Mouse (Mus musculus) thymus, postnatal 36 days (tissue): ENCODE results near the gene Ifrd2.

Experiments
- DNase-seq, 2 experiments: peaks; one replicate each; pipeline ENCODE4 v3.0.0; 2022; ENCODE audit warnings: mixed read lengths in 2 of 2

Ifrd2 gene

DNA sequence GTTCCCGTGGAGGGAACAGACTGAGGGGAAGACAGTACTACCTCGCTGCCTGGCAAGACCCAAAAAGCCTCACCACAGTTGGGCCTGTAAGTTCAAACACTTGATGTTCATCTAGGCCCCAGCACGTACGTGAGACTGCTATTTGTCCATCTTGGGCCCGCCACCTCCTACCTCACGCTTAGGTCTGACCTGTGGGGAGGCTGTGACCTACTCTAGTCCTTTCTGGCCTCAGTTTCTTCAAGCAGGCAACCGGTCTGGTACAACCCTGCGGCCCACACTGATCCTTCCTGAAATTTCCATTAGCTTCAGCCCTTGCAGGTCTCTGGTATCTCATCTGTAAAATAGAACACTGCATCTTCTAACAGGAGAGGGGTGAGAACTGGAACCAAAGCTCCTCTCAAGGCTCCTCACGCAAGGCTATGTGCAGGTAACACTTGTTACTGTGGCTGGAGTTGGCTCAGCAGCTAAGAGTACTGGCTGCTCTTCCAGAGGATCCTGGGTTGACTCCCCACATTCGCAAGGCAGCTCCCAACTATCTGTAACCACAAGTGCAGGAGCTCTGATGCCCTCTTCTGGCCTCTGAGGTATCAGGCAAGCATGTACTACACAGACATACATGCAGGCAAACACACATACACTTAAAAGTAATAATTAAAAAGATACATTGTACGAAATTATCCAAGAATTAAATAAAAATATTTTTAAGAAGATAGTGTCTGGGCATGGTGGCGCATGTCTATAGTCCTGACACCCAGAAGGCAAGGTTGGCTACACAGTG lies 38.1 kb downstream of the Ifrd2 start:
- peak; percentile 37 to 50 for DNase-seq

DNA sequence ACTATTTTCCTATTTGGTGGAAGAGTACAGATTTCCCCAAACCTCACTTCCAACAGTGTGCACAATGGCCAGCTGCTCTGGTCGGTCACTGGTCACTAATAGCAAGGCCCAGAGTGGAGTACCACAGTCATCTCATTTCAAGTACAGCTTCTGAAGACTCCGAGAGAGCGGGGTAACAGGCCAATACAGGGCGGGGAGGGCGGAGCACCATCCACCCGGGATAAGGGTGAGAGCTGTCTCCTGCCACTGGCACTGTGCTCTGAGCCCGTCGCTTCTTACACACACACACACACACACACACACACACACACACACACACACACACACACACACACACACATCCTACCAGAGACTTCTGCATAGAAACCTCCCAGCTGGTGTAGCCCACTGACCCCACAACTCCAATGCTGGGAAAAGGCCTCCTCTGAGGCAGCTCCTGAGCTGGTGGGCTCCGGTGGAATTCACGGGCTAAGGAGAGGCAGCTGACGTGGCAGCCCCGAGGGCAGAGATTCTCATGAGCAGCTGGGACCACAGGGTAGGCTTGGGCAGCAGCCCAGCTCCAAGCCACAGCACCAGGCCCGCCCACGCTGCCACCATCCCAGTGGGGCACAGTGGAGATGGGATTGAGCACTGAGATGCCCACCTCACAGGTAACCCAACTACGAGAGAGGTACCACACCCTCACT lies 38.9 kb downstream of the Ifrd2 start:
- no peak for DNase-seq

DNA sequence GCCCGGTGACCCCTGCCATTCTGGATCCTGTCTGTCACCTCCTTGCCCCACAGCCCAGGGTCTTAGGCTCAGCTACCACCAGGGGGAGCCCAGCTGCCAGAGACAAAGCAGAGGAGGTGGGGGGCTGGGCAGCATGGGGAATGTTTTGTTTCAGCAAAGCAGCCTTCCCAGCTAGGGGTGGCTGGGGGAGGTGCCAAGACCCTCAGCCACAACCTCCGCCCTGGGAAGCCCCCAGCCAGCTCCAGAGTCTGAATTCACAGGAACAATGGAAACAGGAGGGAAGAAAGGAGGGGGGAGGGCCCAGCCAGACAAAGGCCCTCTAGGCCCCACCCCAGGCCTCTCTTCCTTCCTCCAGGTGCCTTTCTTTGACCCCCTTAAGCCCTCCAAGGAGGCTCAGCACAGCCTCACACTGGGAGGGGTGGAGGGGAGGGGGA lies 39.4 kb downstream of the Ifrd2 start:
- peak; percentile 92 to 93 for DNase-seq

- no peak for DNase-seq
Measured at GRCm38 (mm10) chr9:107627387-107628255, 40.2 kb downstream of the Ifrd2 start.

- DNase-seq: no peak
Measured at GRCm38 (mm10) chr9:107628721-107629410, 41.4 kb downstream of the Ifrd2 start.

GRCm38 (mm10) chr9:107629411-107629730 lies 41.9 kb downstream of the Ifrd2 start:
- peak in 1 of 2 experiments; percentile 52 for DNase-seq

GRCm38 (mm10) chr9:107629901-107630425 lies 42.5 kb downstream of the Ifrd2 start:
- DNase-seq: peak; percentile 54 to 79

DNA sequence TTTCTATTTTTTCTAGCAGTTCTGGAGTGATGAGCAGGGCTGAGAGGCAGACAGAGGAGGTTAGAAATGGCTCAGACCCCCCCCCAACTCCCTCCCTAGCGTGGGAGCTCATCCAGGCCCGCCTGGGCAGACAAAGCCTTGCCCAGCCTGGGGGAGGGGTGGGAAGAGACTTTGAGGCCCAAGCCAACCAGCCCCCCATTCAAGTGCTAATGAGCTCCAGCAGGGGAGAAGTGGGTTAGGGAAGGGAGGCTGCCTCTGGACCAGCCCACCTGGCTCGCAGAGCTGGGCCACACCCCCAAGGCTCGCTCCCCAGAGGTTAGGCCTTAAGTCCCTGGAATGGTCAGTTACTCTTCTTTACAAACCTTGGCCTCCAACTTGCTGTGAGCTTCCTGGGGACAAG lies 43.1 kb downstream of the Ifrd2 start:
- peak in 1 of 2 experiments; percentile 41 for DNase-seq

DNA sequence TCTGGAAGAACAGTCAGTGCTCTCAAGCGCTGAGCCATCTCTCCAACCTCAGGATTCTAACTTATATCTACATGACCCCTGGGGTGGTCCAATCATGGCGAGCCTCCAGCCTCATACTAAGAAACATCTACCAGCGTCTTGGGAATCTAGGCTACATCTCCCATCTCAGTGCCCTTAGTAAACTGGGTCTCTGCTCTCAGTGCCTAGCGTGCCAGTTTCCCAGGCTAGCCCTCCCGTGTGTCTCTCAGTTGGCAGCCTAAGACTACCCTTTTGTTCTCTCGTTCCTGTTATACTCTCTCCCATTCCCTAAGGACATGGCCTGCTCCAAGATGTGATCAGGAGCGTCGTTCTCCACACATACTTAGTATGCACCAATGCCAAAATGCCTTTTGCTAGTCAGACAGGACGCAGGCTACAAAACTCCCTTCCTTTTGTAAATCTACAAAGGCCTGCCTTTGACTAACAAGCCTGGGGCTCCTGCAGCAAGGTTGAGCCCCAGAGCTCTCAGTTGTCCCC lies 43.9 kb downstream of the Ifrd2 start:
- DNase-seq: no peak

DNA sequence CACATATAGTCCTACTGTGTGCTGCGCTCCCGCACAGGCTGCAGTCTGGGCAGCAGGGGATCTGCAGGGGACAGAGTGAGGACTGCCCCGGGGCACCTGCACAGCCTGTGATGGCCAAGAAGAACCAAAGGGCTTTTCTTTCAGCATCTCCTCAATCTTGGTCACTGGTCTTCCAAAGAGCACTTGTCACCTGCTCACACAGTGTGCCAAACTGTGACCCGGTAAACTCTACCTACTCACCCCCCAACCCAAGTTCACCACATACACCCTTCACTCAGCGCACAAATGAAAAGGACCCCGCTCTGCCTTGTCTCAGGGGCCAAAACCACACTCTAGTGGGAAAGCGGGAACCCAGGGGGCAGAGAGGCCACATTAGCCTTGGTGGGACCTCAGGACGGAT lies 44.4 kb downstream of the Ifrd2 start:
- no peak for DNase-seq

GRCm38 (mm10) chr9:107632478-107632877 lies 45.0 kb downstream of the Ifrd2 start:
- DNase-seq: no peak

DNA sequence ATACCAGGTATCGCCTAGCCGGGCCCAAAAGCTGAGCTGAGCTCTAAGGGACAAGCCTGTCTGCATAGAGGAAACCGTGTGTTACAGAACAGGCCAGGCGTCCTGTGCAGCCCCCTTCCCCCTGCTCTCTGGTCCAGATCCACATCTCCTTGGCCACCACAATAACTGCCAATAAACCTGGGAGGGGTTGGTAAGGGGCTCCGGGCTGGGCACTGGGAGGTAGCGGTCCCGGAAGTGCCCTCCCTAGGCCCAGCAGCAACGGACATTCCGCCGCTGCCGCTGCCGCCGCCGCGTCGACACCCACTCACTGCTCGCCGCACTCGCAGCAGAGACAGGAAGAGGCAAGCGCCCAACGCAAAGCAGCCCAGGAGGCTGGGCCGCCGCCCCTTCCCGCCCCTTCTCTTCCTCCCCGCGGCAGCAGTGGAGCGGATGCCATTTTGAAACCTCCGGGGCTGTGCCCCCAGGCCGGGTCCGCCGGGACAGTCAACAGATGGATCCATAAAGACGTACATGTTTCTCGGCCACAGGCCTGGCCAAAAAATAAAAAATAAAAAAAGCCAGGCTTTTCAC lies 45.7 kb downstream of the Ifrd2 start:
- DNase-seq: peak; percentile 89 to 92

DNA sequence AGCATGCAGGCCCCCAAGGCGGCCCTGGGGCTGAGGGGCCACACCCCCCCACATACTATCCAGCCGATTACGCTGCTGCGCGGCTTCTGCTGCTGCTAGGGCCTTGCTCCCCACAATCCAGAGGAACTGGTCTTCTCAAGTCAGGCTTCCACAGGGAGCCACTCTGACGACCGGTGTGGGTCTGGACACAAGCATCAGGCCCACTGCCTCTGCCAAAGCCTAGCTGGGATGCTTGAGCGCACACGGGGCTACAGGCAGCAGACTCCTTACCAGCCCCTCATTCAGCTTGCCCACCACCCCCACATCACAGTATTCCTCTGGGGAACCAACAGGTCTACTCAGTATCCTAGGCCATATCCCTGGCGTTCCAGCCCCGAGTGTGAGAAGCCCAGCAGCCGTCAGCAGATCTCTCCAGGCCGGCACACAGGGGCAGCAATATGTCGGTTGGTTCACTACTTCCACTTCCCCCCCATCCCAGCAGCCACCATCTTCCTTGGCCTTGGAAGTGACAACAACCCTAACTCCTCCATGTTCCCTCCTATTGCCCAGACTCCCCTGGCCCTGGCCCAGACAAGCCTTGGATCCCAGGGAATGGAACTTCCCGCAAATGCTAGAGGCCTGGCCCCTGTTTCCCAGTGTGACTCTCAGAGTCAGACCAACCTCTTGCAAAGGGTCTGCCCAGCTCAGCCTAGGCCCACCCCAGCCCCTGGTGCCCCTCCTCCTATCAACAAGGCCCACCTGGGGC lies 46.4 kb downstream of the Ifrd2 start:
- peak; percentile 57 to 65 for DNase-seq

- DNase-seq: no peak
Measured at GRCm38 (mm10) chr9:107634406-107635278, 47.2 kb downstream of the Ifrd2 start.

- peak; percentile 97 to 98 for DNase-seq
Measured at GRCm38 (mm10) chr9:107635279-107636028, 48.0 kb downstream of the Ifrd2 start, which contains the start of gene Gnai2. Gene Gnai2, minus strand, starts transcription at chr9:107635367.

- DNase-seq: no peak
Measured at GRCm38 (mm10) chr9:107637070-107637469, 49.6 kb downstream of the Ifrd2 start.

DNA sequence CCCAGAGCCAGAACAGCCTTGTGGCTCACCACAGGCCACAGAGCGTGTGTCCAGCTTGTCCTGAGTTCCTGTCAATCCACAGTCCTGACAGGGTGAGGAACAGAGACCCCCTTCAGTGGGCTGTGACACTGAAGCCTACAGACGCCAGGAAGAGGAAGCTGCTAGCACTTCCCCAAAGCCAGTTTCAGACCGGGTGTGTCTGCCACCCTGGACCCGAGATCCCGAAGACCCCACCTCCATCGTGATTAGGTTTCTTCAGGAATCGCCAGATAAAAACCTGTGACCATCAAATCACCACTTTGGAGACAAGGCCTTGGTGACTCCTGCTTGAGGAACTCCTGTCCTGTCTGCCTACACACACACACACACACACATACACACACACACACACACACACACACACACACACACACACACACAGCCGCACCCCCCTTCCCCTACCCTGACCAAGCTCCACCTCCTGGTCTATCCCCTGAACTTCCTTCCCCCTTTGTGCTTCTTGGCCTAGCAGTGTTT lies 52.9 kb downstream of the Ifrd2 start:
- peak; percentile 53 to 54 for DNase-seq

DNA sequence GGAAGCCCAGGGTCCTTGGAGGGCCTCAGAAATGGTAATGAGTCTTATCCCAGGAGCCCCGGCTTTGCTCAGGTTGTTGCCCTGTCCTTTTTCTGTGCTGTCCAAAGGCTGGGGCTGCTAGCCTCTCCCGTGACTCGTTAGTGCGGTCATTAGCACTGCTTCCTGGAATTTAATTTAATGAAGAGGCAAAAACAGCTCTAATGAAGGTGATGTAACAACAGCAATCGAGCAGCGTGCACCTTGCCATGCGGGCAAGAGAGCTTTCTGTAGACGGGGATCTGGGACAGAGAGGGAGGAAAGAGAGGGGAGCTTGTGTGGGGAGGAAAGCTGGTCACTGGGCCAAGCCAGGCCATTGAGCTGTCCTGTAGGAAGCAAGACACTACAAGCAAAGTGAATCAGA lies 54.2 kb downstream of the Ifrd2 start:
- DNase-seq: no peak
